Mouse (Mus musculus): ENCODE data around the gene Msi2.

Msi2 gene

DNA sequence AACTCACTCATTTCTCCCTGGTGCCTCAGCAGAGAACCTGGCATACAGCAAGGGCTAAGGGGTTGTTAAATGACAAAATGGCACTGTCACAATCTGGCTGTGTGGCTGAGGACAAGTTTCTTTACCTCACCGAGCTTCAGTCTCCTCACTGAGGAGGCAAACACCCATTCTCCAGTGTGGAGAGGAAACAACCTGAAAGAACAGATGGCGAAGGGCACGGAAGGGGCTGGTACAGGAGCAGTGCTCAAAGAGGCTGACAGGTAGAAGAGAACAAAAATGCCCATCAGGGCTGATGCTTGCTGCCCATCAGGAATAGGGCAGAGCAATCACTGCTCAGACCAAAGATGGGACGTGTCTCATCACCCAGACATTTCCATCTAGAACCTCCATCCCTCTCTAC, 208.8 kb downstream of the Msi2 start:
- no peak for DNase-seq

GRCm38 (mm10) chr11:88508133-88508532, 210.2 kb downstream of the Msi2 start:
- no peak for DNase-seq

GRCm38 (mm10) chr11:88506544-88507419, 211.5 kb downstream of the Msi2 start:
- DNase-seq = no peak

GRCm38 (mm10) chr11:88506109-88506508, 212.2 kb downstream of the Msi2 start:
- DNase-seq = no peak

GRCm38 (mm10) chr11:88502566-88502965, 215.7 kb downstream of the Msi2 start:
- no peak for DNase-seq

- DNase-seq = no peak
These were observed 219.8 kb downstream of the Msi2 start for GRCm38 (mm10) chr11:88498491-88498890.

DNA sequence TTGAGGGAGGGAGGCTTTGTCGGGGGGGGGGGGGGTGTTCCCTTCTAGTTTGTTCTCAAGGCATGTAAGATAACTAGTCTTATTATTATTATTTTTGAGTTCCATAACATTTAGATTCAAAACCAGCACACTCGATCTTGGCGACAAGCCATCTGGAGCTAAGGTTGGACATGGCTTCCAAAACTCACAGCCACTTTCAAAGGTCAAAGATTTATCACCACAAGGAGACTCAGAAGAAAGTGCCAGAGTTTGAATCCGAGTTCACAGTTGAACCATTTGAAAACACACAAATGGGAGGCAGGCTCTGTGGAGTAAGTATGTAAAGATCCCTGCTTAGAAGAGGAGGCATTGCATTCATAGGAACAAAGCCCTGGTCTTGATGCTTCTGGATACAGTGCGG, 221.9 kb downstream of the Msi2 start:
- peak in 1 of 2 experiments; percentile 57 for DNase-seq

- no peak for DNase-seq
These were observed 222.6 kb downstream of the Msi2 start for GRCm38 (mm10) chr11:88495759-88496158.

GRCm38 (mm10) chr11:88495018-88495417, 223.3 kb downstream of the Msi2 start:
- DNase-seq = no peak

- no peak for DNase-seq
These were observed 224.3 kb downstream of the Msi2 start for GRCm38 (mm10) chr11:88493795-88494559.

DNA sequence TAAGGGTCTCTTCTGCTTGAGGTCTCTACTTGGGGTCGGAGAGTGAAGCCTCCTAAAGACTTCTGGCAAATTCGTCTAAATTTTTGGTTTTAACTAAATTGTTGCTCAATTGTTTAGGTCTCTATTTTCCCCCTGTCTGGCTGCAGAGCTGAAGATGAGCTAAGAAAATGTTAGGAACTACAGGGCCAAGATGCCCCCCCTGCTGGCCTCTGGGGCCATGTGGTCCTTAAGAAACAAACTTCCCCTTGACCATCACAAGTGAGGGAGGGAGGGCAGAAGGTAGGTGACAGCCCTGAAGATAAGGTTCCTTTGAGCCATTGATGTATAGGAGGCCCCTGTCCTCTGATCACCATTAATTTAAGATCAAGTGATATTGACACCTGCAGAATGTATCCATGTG, 225.7 kb downstream of the Msi2 start:
- DNase-seq = no peak

DNA sequence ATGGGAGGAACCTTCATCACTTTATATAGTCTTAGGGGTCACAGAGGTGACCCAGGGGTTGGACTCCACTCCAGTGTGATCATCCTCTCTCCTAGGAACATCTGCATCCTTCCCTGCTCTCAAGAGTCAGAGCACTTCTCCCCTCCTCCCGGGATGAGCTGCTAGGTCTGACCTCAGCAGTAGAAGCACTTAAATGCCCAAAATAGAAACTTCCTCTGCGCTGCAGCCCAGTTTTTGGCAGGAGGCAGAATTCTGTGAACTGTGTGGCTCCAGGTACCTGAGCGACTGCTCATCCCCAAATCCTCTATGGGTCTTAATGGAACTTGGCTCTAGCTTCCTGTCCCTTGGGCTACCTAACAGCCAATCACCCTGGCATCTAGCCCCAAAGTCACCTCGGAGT, 228.3 kb downstream of the Msi2 start:
- DNase-seq = no peak

- peak; percentile 44 to 52 for DNase-seq
These were observed 229.2 kb downstream of the Msi2 start for GRCm38 (mm10) chr11:88488941-88489724.

GRCm38 (mm10) chr11:88488175-88488940, 230.0 kb downstream of the Msi2 start:
- no peak for DNase-seq

DNA sequence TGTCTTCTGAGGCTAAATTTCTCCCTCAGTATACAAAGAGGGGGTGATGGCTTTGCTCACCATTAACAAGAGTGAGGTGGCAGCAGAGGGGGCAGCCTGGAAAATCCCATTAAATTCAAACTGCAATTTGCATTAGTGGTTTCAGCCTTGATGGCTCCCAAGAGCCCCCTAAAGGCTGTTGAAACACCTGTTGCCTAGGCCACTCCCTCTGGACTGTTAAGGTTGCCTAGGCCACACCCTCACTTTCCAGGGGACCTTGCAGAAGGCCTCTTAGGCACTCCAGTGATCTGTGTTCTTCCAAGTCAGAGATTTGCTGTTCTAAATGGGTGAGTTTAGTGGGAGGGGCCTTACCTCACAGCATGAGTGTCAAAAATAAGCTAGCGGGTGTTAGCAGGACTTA, 232.3 kb downstream of the Msi2 start:
- DNase-seq = no peak

DNA sequence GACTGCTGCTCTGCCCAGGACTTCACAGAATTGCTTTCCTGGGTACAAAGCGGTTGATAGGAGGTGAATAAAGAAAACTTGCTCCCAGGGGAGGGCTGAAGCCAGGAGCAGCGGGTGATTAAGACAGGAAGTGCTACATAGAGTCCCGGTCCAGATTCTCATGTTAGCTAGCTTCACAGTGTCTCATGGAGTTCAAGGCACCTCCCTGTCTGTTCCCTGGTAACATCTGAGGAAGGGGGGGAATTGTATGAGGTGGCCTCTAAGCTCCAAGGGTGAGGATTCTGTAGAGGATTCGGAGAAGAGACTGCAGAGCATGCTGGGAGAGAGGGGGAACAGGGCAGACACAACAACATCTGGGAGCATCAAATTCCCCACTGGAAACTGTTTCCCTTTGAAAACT, 233.2 kb downstream of the Msi2 start:
- DNase-seq = no peak

GRCm38 (mm10) chr11:88484047-88484446, 234.3 kb downstream of the Msi2 start:
- peak in 1 of 2 experiments; percentile 48 for DNase-seq

DNA sequence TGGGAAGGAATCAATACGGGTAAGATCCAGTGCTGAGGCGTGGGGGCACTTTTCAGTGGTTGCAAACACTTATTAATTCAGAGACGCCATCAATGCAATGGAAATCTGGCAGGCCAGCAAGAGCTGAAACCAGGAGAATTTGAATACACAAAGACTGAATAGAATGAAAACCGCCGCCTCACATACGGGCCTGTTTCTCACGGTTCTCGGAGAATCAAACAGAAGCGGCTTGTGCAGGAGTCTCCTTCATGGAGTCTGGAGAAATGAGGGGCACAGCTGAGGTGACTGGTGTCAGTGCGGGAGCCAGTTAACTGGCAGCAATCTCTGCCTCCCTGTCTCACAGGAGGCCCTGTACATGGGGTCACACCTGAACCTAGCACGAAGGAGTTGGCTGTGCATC, 235.7 kb downstream of the Msi2 start:
- DNase-seq = no peak

GRCm38 (mm10) chr11:88482236-88482635, 236.1 kb downstream of the Msi2 start:
- DNase-seq = no peak

- DNase-seq = peak in 1 of 2 experiments; percentile 34
These were observed 236.6 kb downstream of the Msi2 start for GRCm38 (mm10) chr11:88481602-88482161.

GRCm38 (mm10) chr11:88481092-88481601, 237.2 kb downstream of the Msi2 start:
- no peak for DNase-seq

DNA sequence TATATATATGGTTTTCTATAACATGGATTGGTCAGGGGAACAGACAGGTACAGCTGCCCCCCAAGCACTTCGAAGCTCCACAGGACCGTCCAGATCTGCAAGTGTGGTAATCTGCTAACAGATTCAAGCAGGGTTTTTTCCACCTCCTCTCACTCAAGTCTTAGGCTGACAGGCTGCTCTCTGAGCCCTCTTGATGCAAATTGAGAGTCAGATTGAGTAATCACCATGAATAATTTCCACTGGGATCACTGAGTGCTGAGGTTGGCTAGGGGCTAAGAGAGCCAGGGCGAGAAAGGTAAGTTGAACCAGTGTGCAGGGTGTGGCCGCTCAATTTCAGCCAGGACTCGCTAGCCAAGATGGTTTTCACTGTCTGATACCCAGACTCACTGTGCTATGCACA, 238.8 kb downstream of the Msi2 start:
- DNase-seq = no peak

Data from kidney, postnatal 36 days (tissue).